Mouse (Mus musculus): ENCODE results near the gene Fancl. TPM values are rescaled to one million over a fixed set of nuclear protein-coding genes. Genes with fewer than 3 reads are reported as not detected.
"Not testable (repeated sequence)": the region's sequence is repeated elsewhere in the genome, so short reads cannot be mapped to it uniquely, and the experiment has no call there.

The Fancl gene
- polyA plus RNA-seq (2015; fragmentation: Nextera tagmentation; extraction: Ambion mirVana): 33.3 and 35.4 TPM in 2 replicates

- H3K27ac ChIP-seq: peak within 1 kb of the TSS; percentile 83
- no peaks in the 10 kb centered on the region for H3K9me3 ChIP-seq
- peak within 1 kb of the TSS; percentile 63 for H3K4me3 ChIP-seq
- H3K4me2 ChIP-seq: peak within 1 kb of the TSS; percentile 58
- peak within 1 kb of the TSS; percentile 68 for H3K9ac ChIP-seq
- WGBS: 97% methylated on average over 2 of the region's 2 CpGs
- no peaks in the 10 kb centered on the region; the same call in 1 of the 2 replicates for H3K27me3 ChIP-seq
- no peaks in the 10 kb centered on the region for H3K36me3 ChIP-seq
- no peaks in the 10 kb centered on the region for H3K4me1 ChIP-seq
- ATAC-seq (ENCODE audit: borderline replicate concordance, extremely low read depth, low FRiP score, low TSS enrichment): no peak
Measured at GRCm38 (mm10) chr11:26385971-26386370, at the start of gene Fancl. TSS of gene Fancl (plus strand) at chr11:26386135.

- no peaks in the 10 kb centered on the region for H3K36me3 ChIP-seq
- WGBS: 62% methylated on average over 3 of the region's 3 CpGs
- ATAC-seq (ENCODE audit: borderline replicate concordance, extremely low read depth, low FRiP score, low TSS enrichment): no peak
- H3K27ac ChIP-seq: no peak overlapping the region
- H3K4me1 ChIP-seq: no peaks in the 10 kb centered on the region
- H3K9me3 ChIP-seq: no peaks in the 10 kb centered on the region
- H3K4me3 ChIP-seq: no peak overlapping the region
- no peak overlapping the region for H3K9ac ChIP-seq
- no peaks in the 10 kb centered on the region for H3K27me3 ChIP-seq
- H3K4me2 ChIP-seq: no peak overlapping the region
Measured at GRCm38 (mm10) chr11:26336848-26337247, 49.1 kb upstream of the Fancl start.

GRCm38 (mm10) chr11:26370176-26370575 lies 15.8 kb upstream of the Fancl start:
- not testable (repeated sequence) for H3K36me3 ChIP-seq; ATAC-seq (ENCODE audit: borderline replicate concordance, extremely low read depth, low FRiP score, low TSS enrichment); H3K27ac ChIP-seq; H3K4me2 ChIP-seq; H3K9ac ChIP-seq; H3K4me3 ChIP-seq; H3K27me3 ChIP-seq; H3K4me1 ChIP-seq; H3K9me3 ChIP-seq
- 79% methylated on average over 2 of the region's 2 CpGs for WGBS

- H3K9me3 ChIP-seq; H3K4me2 ChIP-seq; H3K36me3 ChIP-seq; H3K9ac ChIP-seq; H3K4me3 ChIP-seq; H3K4me1 ChIP-seq; ATAC-seq (ENCODE audit: borderline replicate concordance, extremely low read depth, low FRiP score, low TSS enrichment); H3K27me3 ChIP-seq; H3K27ac ChIP-seq: not testable (repeated sequence)
- WGBS: 22% methylated on average over 1 of the region's 1 CpGs
Measured at GRCm38 (mm10) chr11:26371980-26372379, 14.0 kb upstream of the Fancl start.

- Histone ChIP-seq H3K4me3 (no peak overlapping the region), H3K4me2 (no peak overlapping the region), H3K9me3 (no peaks in the 10 kb centered on the region)
Measured at GRCm38 (mm10) chr11:26374132-26374531, 11.8 kb upstream of the Fancl start.

GRCm38 (mm10) chr11:26378074-26378473 lies 7.9 kb upstream of the Fancl start:
- H3K27ac ChIP-seq: no peak overlapping the region
- no peak overlapping the region for H3K4me2 ChIP-seq
- no peak for ATAC-seq (ENCODE audit: borderline replicate concordance, extremely low read depth, low FRiP score, low TSS enrichment)
- no peaks in the 10 kb centered on the region for H3K4me1 ChIP-seq
- H3K9ac ChIP-seq: no peak overlapping the region
- no peaks in the 10 kb centered on the region for H3K27me3 ChIP-seq
- no peak overlapping the region for H3K4me3 ChIP-seq
- 89% methylated on average over 2 of the region's 2 CpGs for WGBS
- H3K9me3 ChIP-seq: no peaks in the 10 kb centered on the region
- no peaks in the 10 kb centered on the region for H3K36me3 ChIP-seq

More at GRCm38 (mm10) chr11:26374132-26374531, 11.8 kb upstream of the Fancl start:
- H3K9ac ChIP-seq: no peak overlapping the region
- no peak overlapping the region for H3K27ac ChIP-seq
- H3K4me1 ChIP-seq: no peaks in the 10 kb centered on the region
- no peaks in the 10 kb centered on the region for H3K36me3 ChIP-seq
- WGBS: 85% methylated on average over 2 of the region's 2 CpGs
- no peak for ATAC-seq (ENCODE audit: borderline replicate concordance, extremely low read depth, low FRiP score, low TSS enrichment)
- no peaks in the 10 kb centered on the region for H3K27me3 ChIP-seq

- Histone ChIP-seq H3K4me2 (no peak overlapping the region), H3K4me3 (no peak overlapping the region), H3K27ac (no peak overlapping the region), H3K27me3 (no peaks in the 10 kb centered on the region; the same call in 1 of the 2 replicates), H3K36me3 (no peaks in the 10 kb centered on the region), H3K9me3 (no peaks in the 10 kb centered on the region), H3K4me1 (no peaks in the 10 kb centered on the region), H3K9ac (no peak overlapping the region)
- ATAC-seq (ENCODE audit: borderline replicate concordance, extremely low read depth, low FRiP score, low TSS enrichment): no peak
- WGBS: 50% methylated on average over 6 of the region's 6 CpGs
Measured at GRCm38 (mm10) chr11:26381499-26381898, 4.4 kb upstream of the Fancl start.

GRCm38 (mm10) chr11:26386678-26387077 lies 743 bp downstream of the Fancl start:
- no peaks in the 10 kb centered on the region for H3K36me3 ChIP-seq
- no peaks in the 10 kb centered on the region for H3K4me1 ChIP-seq
- peak overlapping the region; percentile 63 for H3K4me3 ChIP-seq
- no peaks in the 10 kb centered on the region for H3K9me3 ChIP-seq
- peak overlapping the region; percentile 58 for H3K4me2 ChIP-seq
- H3K27me3 ChIP-seq: no peaks in the 10 kb centered on the region; the same call in 1 of the 2 replicates
- peak; percentile 15; the same call in 1 of the 2 replicates for ATAC-seq (ENCODE audit: borderline replicate concordance, extremely low read depth, low FRiP score, low TSS enrichment)
- WGBS: 57% methylated on average over 2 of the region's 2 CpGs
- H3K27ac ChIP-seq: peak overlapping the region; percentile 83
- H3K9ac ChIP-seq: peak overlapping the region; percentile 68

- WGBS: under 1% methylated on average over 42 of the region's 42 CpGs
- Histone ChIP-seq H3K36me3 (no peaks in the 10 kb centered on the region), H3K9me3 (no peaks in the 10 kb centered on the region), H3K27me3 (no peaks in the 10 kb centered on the region; the same call in 1 of the 2 replicates), H3K4me2 (peak overlapping the region; percentile 58), H3K4me3 (peak overlapping the region; percentile 63), H3K27ac (peak overlapping the region; percentile 83), H3K9ac (peak overlapping the region; percentile 68), H3K4me1 (no peaks in the 10 kb centered on the region)
- peak; percentile 100 for ATAC-seq (ENCODE audit: borderline replicate concordance, extremely low read depth, low FRiP score, low TSS enrichment)
Measured at GRCm38 (mm10) chr11:26387087-26387611, 1.2 kb downstream of the Fancl start.

GRCm38 (mm10) chr11:26395561-26395960 lies 9.6 kb downstream of the Fancl start:
- H3K4me1 ChIP-seq: no peaks in the 10 kb centered on the region
- no peak overlapping the region for H3K9ac ChIP-seq
- H3K4me2 ChIP-seq: no peak overlapping the region
- H3K27me3 ChIP-seq: no peaks in the 10 kb centered on the region
- no peaks in the 10 kb centered on the region for H3K9me3 ChIP-seq
- no peak overlapping the region for H3K4me3 ChIP-seq
- H3K36me3 ChIP-seq: no peaks in the 10 kb centered on the region
- no peak for ATAC-seq (ENCODE audit: borderline replicate concordance, extremely low read depth, low FRiP score, low TSS enrichment)
- no peak overlapping the region for H3K27ac ChIP-seq
- 50% methylated on average over 3 of the region's 3 CpGs for WGBS

GRCm38 (mm10) chr11:26412972-26413371 lies 27.0 kb downstream of the Fancl start:
- Histone ChIP-seq H3K4me3 (no peak overlapping the region), H3K27me3 (no peaks in the 10 kb centered on the region), H3K9me3 (no peaks in the 10 kb centered on the region), H3K4me2 (no peak overlapping the region), H3K4me1 (no peaks in the 10 kb centered on the region), H3K36me3 (no peaks in the 10 kb centered on the region), H3K27ac (no peak overlapping the region), H3K9ac (no peak overlapping the region)
- 89% methylated on average over 3 of the region's 3 CpGs for WGBS
- no peak for ATAC-seq (ENCODE audit: borderline replicate concordance, extremely low read depth, low FRiP score, low TSS enrichment)

- WGBS: 74% methylated on average over 2 of the region's 2 CpGs
- no peak overlapping the region for H3K9ac ChIP-seq
- no peaks in the 10 kb centered on the region for H3K36me3 ChIP-seq
- no peak overlapping the region for H3K4me3 ChIP-seq
- ATAC-seq (ENCODE audit: borderline replicate concordance, extremely low read depth, low FRiP score, low TSS enrichment): no peak
- no peaks in the 10 kb centered on the region for H3K27me3 ChIP-seq
- no peak overlapping the region for H3K4me2 ChIP-seq
- H3K9me3 ChIP-seq: no peaks in the 10 kb centered on the region
- no peaks in the 10 kb centered on the region for H3K4me1 ChIP-seq
- no peak overlapping the region for H3K27ac ChIP-seq
Measured at GRCm38 (mm10) chr11:26421472-26421871, 35.5 kb downstream of the Fancl start.

GRCm38 (mm10) chr11:26434229-26434628 lies 48.3 kb downstream of the Fancl start:
- ATAC-seq (ENCODE audit: borderline replicate concordance, extremely low read depth, low FRiP score, low TSS enrichment): no peak
- H3K9ac ChIP-seq: no peak overlapping the region
- H3K27ac ChIP-seq: no peak overlapping the region
- no peaks in the 10 kb centered on the region for H3K36me3 ChIP-seq
- H3K4me2 ChIP-seq: no peak overlapping the region
- no peaks in the 10 kb centered on the region for H3K9me3 ChIP-seq
- H3K4me3 ChIP-seq: no peak overlapping the region
- H3K27me3 ChIP-seq: no peaks in the 10 kb centered on the region
- H3K4me1 ChIP-seq: no peaks in the 10 kb centered on the region

Measured in lung, embryonic 15.5 days (tissue).